Mouse (Mus musculus): ENCODE results near the gene Gm9195. TPM values are rescaled to one million over a fixed set of nuclear protein-coding genes. Genes with fewer than 3 reads are reported as not detected.

Gene Gm9195
- not detected for polyA plus RNA-seq (2017; shearing (Covaris generic))

- ATAC-seq = no peak
Observed at GRCm38 (mm10) chr14:72491738-72492137, at the start of gene Gm9195. TSS of gene Gm9195 (minus strand) at chr14:72491838.

- ATAC-seq = no peak
Observed at GRCm38 (mm10) chr14:72536392-72537017, 44.9 kb upstream of the Gm9195 start.

- ATAC-seq = no peak
Observed at GRCm38 (mm10) chr14:72533862-72534261, 42.2 kb upstream of the Gm9195 start.

- ATAC-seq = peak; percentile 34
Observed at GRCm38 (mm10) chr14:72532028-72532917, 40.6 kb upstream of the Gm9195 start.

- no peak for ATAC-seq
Observed at GRCm38 (mm10) chr14:72527126-72527525, 35.5 kb upstream of the Gm9195 start.

GRCm38 (mm10) chr14:72519561-72519960 is 27.9 kb upstream of the Gm9195 start:
- ATAC-seq = no peak

- no peak for ATAC-seq
Observed at GRCm38 (mm10) chr14:72518786-72519185, 27.1 kb upstream of the Gm9195 start.

- no peak for ATAC-seq
Observed at GRCm38 (mm10) chr14:72516376-72516775, 24.7 kb upstream of the Gm9195 start.

- ATAC-seq = no peak
Observed at GRCm38 (mm10) chr14:72506723-72507420, 15.2 kb upstream of the Gm9195 start.

- ATAC-seq = no peak
Observed at GRCm38 (mm10) chr14:72506018-72506722, 14.5 kb upstream of the Gm9195 start.

GRCm38 (mm10) chr14:72504985-72505384 is 13.3 kb upstream of the Gm9195 start:
- no peak for ATAC-seq

GRCm38 (mm10) chr14:72503241-72503640 is 11.6 kb upstream of the Gm9195 start:
- no peak for ATAC-seq

GRCm38 (mm10) chr14:72493775-72494174 is 2.1 kb upstream of the Gm9195 start:
- no peak for ATAC-seq

- ATAC-seq = no peak
Observed at GRCm38 (mm10) chr14:72490367-72490766, 1.3 kb downstream of the Gm9195 start.

- no peak for ATAC-seq
Observed at GRCm38 (mm10) chr14:72474501-72474900, 17.1 kb downstream of the Gm9195 start.

- no peak for ATAC-seq
Observed at GRCm38 (mm10) chr14:72468429-72468828, 23.2 kb downstream of the Gm9195 start.

GRCm38 (mm10) chr14:72466384-72466783 is 25.3 kb downstream of the Gm9195 start:
- ATAC-seq = no peak

GRCm38 (mm10) chr14:72461591-72461990 is 30.0 kb downstream of the Gm9195 start:
- no peak for ATAC-seq

GRCm38 (mm10) chr14:72460291-72460690 is 31.3 kb downstream of the Gm9195 start:
- ATAC-seq = no peak

GRCm38 (mm10) chr14:72458930-72459329 is 32.7 kb downstream of the Gm9195 start:
- ATAC-seq = no peak

GRCm38 (mm10) chr14:72447141-72448091 is 44.2 kb downstream of the Gm9195 start:
- no peak for ATAC-seq

Data from CD4-positive, CD25-positive, alpha-beta regulatory T cell, adult 4 months (primary cell).